Mouse (Mus musculus): ENCODE measurements around the gene Clic6. TPM values are rescaled to one million over a fixed set of nuclear protein-coding genes. Genes with fewer than 3 reads are reported as not detected.

Gene Clic6
- 3.5 and 5.5 TPM in 2 replicates for total RNA-seq (2014; rRNA removed)
- polyA plus RNA-seq (2015; fragmentation: Nextera tagmentation; extraction: Ambion mirVana) = 3.7 and 6.2 TPM in 2 replicates

- ATAC-seq (no peak), DNase-seq (no peak)
- H3K4me2 ChIP-seq (ENCODE audit: low read depth) = no peak within 1 kb of the TSS
- no peaks in the 10 kb centered on the region for H3K36me3 ChIP-seq (ENCODE audit: insufficient read depth)
- H3K4me1 ChIP-seq (ENCODE audit: insufficient read depth) = no peaks in the 10 kb centered on the region
- no peak within 1 kb of the TSS for H3K4me3 ChIP-seq (ENCODE audit: low read depth, low read length)
- TF ChIP-seq CTCF (IDR thresholded peaks at IDR 0.05; ENCODE audit: low read depth) = no peak
- no peaks in the 10 kb centered on the region for H3K9me3 ChIP-seq (ENCODE audit: low read length)
- no peak within 1 kb of the TSS for H3K27ac ChIP-seq (ENCODE audit: low read depth, low read length)
- no peak within 1 kb of the TSS for H3K9ac ChIP-seq
- 85% methylated on average over 5 of the region's 5 CpGs for WGBS
- no peaks in the 10 kb centered on the region for H3K27me3 ChIP-seq (ENCODE audit: insufficient read depth, low read length)
These were observed at the start of gene Clic6 for GRCm38 (mm10) chr16:92485436-92485835. TSS of gene Clic6 (plus strand) at chr16:92485736.

GRCm38 (mm10) chr16:92439775-92440174 lies 45.8 kb upstream of the Clic6 start:
- no peaks in the 10 kb centered on the region for H3K36me3 ChIP-seq (ENCODE audit: insufficient read depth)
- WGBS = 77% methylated on average over 2 of the region's 2 CpGs
- no peak for ATAC-seq
- no peak for TF ChIP-seq CTCF (IDR thresholded peaks at IDR 0.05; ENCODE audit: low read depth)
- H3K27ac ChIP-seq (ENCODE audit: low read depth, low read length) = no peak overlapping the region
- DNase-seq = no peak
- H3K4me2 ChIP-seq (ENCODE audit: low read depth) = no peak overlapping the region
- no peak overlapping the region for H3K4me3 ChIP-seq (ENCODE audit: low read depth, low read length)
- no peaks in the 10 kb centered on the region for H3K27me3 ChIP-seq (ENCODE audit: insufficient read depth, low read length)
- no peak overlapping the region for H3K9ac ChIP-seq
- no peaks in the 10 kb centered on the region for H3K9me3 ChIP-seq (ENCODE audit: low read length)
- no peaks in the 10 kb centered on the region for H3K4me1 ChIP-seq (ENCODE audit: insufficient read depth)

- Histone ChIP-seq H3K4me3 (ENCODE audit: low read depth, low read length) (no peak overlapping the region), H3K9me3 (ENCODE audit: low read length) (no peaks in the 10 kb centered on the region), H3K4me2 (ENCODE audit: low read depth) (no peak overlapping the region), H3K27ac (ENCODE audit: low read depth, low read length) (no peak overlapping the region), H3K36me3 (ENCODE audit: insufficient read depth) (no peaks in the 10 kb centered on the region), H3K9ac (no peak overlapping the region), H3K4me1 (ENCODE audit: insufficient read depth) (no peaks in the 10 kb centered on the region), H3K27me3 (ENCODE audit: insufficient read depth, low read length) (no peaks in the 10 kb centered on the region)
- no peak for TF ChIP-seq CTCF (IDR thresholded peaks at IDR 0.05; ENCODE audit: low read depth)
- ATAC-seq (no peak), DNase-seq (no peak)
- 71% methylated on average over 8 of the region's 8 CpGs for WGBS
These were observed 45.3 kb upstream of the Clic6 start for GRCm38 (mm10) chr16:92440229-92440628.

GRCm38 (mm10) chr16:92441203-92441602 lies 44.3 kb upstream of the Clic6 start:
- Histone ChIP-seq H3K27me3 (ENCODE audit: insufficient read depth, low read length) (no peaks in the 10 kb centered on the region), H3K9ac (no peak overlapping the region), H3K4me2 (ENCODE audit: low read depth) (no peak overlapping the region), H3K27ac (ENCODE audit: low read depth, low read length) (no peak overlapping the region), H3K9me3 (ENCODE audit: low read length) (no peaks in the 10 kb centered on the region), H3K4me3 (ENCODE audit: low read depth, low read length) (no peak overlapping the region), H3K4me1 (ENCODE audit: insufficient read depth) (no peaks in the 10 kb centered on the region), H3K36me3 (ENCODE audit: insufficient read depth) (no peaks in the 10 kb centered on the region)
- ATAC-seq (no peak), DNase-seq (no peak)
- WGBS = 60% methylated on average over 3 of the region's 3 CpGs
- no peak for TF ChIP-seq CTCF (IDR thresholded peaks at IDR 0.05; ENCODE audit: low read depth)

GRCm38 (mm10) chr16:92442150-92442549 lies 43.4 kb upstream of the Clic6 start:
- Histone ChIP-seq H3K36me3 (ENCODE audit: insufficient read depth) (no peaks in the 10 kb centered on the region), H3K9ac (no peak overlapping the region), H3K4me2 (ENCODE audit: low read depth) (no peak overlapping the region), H3K4me1 (ENCODE audit: insufficient read depth) (no peaks in the 10 kb centered on the region), H3K4me3 (ENCODE audit: low read depth, low read length) (no peak overlapping the region), H3K27ac (ENCODE audit: low read depth, low read length) (no peak overlapping the region), H3K27me3 (ENCODE audit: insufficient read depth, low read length) (no peaks in the 10 kb centered on the region), H3K9me3 (ENCODE audit: low read length) (no peaks in the 10 kb centered on the region)
- no peak for ATAC-seq
- TF ChIP-seq CTCF (IDR thresholded peaks at IDR 0.05; ENCODE audit: low read depth) = no peak
- no peak for DNase-seq
- 91% methylated on average over 11 of the region's 11 CpGs for WGBS

- no peaks in the 10 kb centered on the region for H3K9me3 ChIP-seq (ENCODE audit: low read length)
- no peak overlapping the region for H3K4me2 ChIP-seq (ENCODE audit: low read depth)
- DNase-seq (no peak), ATAC-seq (no peak)
- H3K27ac ChIP-seq (ENCODE audit: low read depth, low read length) = no peak overlapping the region
- WGBS = 93% methylated on average over 4 of the region's 4 CpGs
- no peak overlapping the region for H3K4me3 ChIP-seq (ENCODE audit: low read depth, low read length)
- TF ChIP-seq CTCF (IDR thresholded peaks at IDR 0.05; ENCODE audit: low read depth) = no peak
- H3K9ac ChIP-seq = no peak overlapping the region
- no peaks in the 10 kb centered on the region for H3K27me3 ChIP-seq (ENCODE audit: insufficient read depth, low read length)
- no peaks in the 10 kb centered on the region for H3K36me3 ChIP-seq (ENCODE audit: insufficient read depth)
- H3K4me1 ChIP-seq (ENCODE audit: insufficient read depth) = no peaks in the 10 kb centered on the region
These were observed 42.6 kb upstream of the Clic6 start for GRCm38 (mm10) chr16:92442946-92443345.

GRCm38 (mm10) chr16:92443644-92444113 lies 41.9 kb upstream of the Clic6 start:
- WGBS = 74% methylated on average over 13 of the region's 13 CpGs
- H3K9me3 ChIP-seq (ENCODE audit: low read length) = no peaks in the 10 kb centered on the region

More at GRCm38 (mm10) chr16:92443644-92444113, 41.9 kb upstream of the Clic6 start:
- TF ChIP-seq CTCF (IDR thresholded peaks at IDR 0.05; ENCODE audit: low read depth) = 0 out of 2 replicates have a peak, but pooled peaks have one; percentile 13
- peaks cover 2% of the 10 kb centered on the region; the same call in 1 of the 2 replicates for H3K36me3 ChIP-seq (ENCODE audit: insufficient read depth)
- H3K4me1 ChIP-seq (ENCODE audit: insufficient read depth) = no peaks in the 10 kb centered on the region
- H3K27me3 ChIP-seq (ENCODE audit: insufficient read depth, low read length) = no peaks in the 10 kb centered on the region
- no peak overlapping the region for H3K4me2 ChIP-seq (ENCODE audit: low read depth)
- H3K4me3 ChIP-seq (ENCODE audit: low read depth, low read length) = no peak overlapping the region
- H3K27ac ChIP-seq (ENCODE audit: low read depth, low read length) = no peak overlapping the region
- DNase-seq (no peak), ATAC-seq (no peak)
- H3K9ac ChIP-seq = no peak overlapping the region
